Mouse (Mus musculus) 3T3-L1 (cell line): ENCODE measurements around the gene Cypt15.
"Not testable (repeated sequence)": the region's sequence is repeated elsewhere in the genome, so short reads cannot be mapped to it uniquely, and the experiment has no call there.

Source experiments
- DNase-seq: peaks from one replicate; pipeline ENCODE4 v3.0.0-alpha.2; 2015; ENCODE audit warnings: low read depth, low spot score

Cypt15 gene

GRCm38 (mm10) chrX:39345967-39346366 lies at the start of gene Cypt15:
Cypt15 (plus strand) TSS chrX:39346267.
- DNase-seq: not testable (repeated sequence)

GRCm38 (mm10) chrX:39370932-39371331 lies 24.9 kb downstream of the Cypt15 start:
- DNase-seq: no peak

- DNase-seq: no peak
Measured at GRCm38 (mm10) chrX:39378830-39379229, 32.8 kb downstream of the Cypt15 start.

GRCm38 (mm10) chrX:39383806-39384205 lies 37.7 kb downstream of the Cypt15 start:
- no peak for DNase-seq
